Mouse (Mus musculus): ENCODE results near the gene Olfr463. TPM values are rescaled to one million over a fixed set of nuclear protein-coding genes. Genes with fewer than 3 reads are reported as not detected.

The Olfr463 gene
- polyA plus RNA-seq (2014; fragmentation: Nextera tagmentation; extraction: Ambion mirVana), result not detected in 2 replicates

- no peak for ATAC-seq (ENCODE audit: low read depth)
- H3K36me3 ChIP-seq (ENCODE audit: control insufficient read depth, insufficient read depth, low read length), result no peaks in the 10 kb centered on the region
Observed at GRCm38 (mm10) chr11:87897287-87897686, at the start of gene Olfr463. Olfr463 (minus strand) TSS chr11:87897387.

GRCm38 (mm10) chr11:87935467-87935866 is 38.3 kb upstream of the Olfr463 start:
- Histone ChIP-seq H3K4me3 (ENCODE audit: low read depth, low read length) (no peak overlapping the region), H3K36me3 (ENCODE audit: control insufficient read depth, insufficient read depth, low read length) (no peaks in the 10 kb centered on the region), H3K9me3 (ENCODE audit: control insufficient read depth, low read length) (no peaks in the 10 kb centered on the region), H3K4me2 (ENCODE audit: low read depth, low read length) (no peak overlapping the region), H3K4me1 (ENCODE audit: control insufficient read depth, insufficient read depth, low read length) (no peaks in the 10 kb centered on the region), H3K27me3 (replicated peaks; ENCODE audit: control insufficient read depth, insufficient read depth, low read length) (no peaks in the 10 kb centered on the region), H3K9ac (ENCODE audit: low read depth, low read length) (no peak overlapping the region), H3K27ac (replicated peaks; ENCODE audit: low read depth, low read length) (no peak overlapping the region)
- 71% methylated on average over 3 of the region's 3 CpGs for WGBS
- ATAC-seq (ENCODE audit: low read depth), result no peak
- no peak for DNase-seq (ENCODE audit: low spot score)

More at GRCm38 (mm10) chr11:87897287-87897686, at the start of gene Olfr463:
- Histone ChIP-seq H3K27ac (replicated peaks; ENCODE audit: low read depth, low read length) (no peak within 1 kb of the TSS), H3K9me3 (ENCODE audit: control insufficient read depth, low read length) (no peaks in the 10 kb centered on the region), H3K4me3 (ENCODE audit: low read depth, low read length) (no peak within 1 kb of the TSS), H3K4me1 (ENCODE audit: control insufficient read depth, insufficient read depth, low read length) (no peaks in the 10 kb centered on the region), H3K4me2 (ENCODE audit: low read depth, low read length) (no peak within 1 kb of the TSS), H3K27me3 (replicated peaks; ENCODE audit: control insufficient read depth, insufficient read depth, low read length) (no peaks in the 10 kb centered on the region), H3K9ac (ENCODE audit: low read depth, low read length) (no peak within 1 kb of the TSS)
- no peak for DNase-seq (ENCODE audit: low spot score)

- 77% methylated on average over 2 of the region's 2 CpGs for WGBS
- Histone ChIP-seq H3K9ac (ENCODE audit: low read depth, low read length) (no peak overlapping the region), H3K36me3 (ENCODE audit: control insufficient read depth, insufficient read depth, low read length) (no peaks in the 10 kb centered on the region), H3K9me3 (ENCODE audit: control insufficient read depth, low read length) (no peaks in the 10 kb centered on the region), H3K4me1 (ENCODE audit: control insufficient read depth, insufficient read depth, low read length) (no peaks in the 10 kb centered on the region), H3K4me2 (ENCODE audit: low read depth, low read length) (no peak overlapping the region), H3K4me3 (ENCODE audit: low read depth, low read length) (no peak overlapping the region), H3K27me3 (replicated peaks; ENCODE audit: control insufficient read depth, insufficient read depth, low read length) (no peaks in the 10 kb centered on the region), H3K27ac (replicated peaks; ENCODE audit: low read depth, low read length) (no peak overlapping the region)
- DNase-seq (ENCODE audit: low spot score), result no peak
- ATAC-seq (ENCODE audit: low read depth), result no peak
Observed at GRCm38 (mm10) chr11:87933731-87934130, 36.5 kb upstream of the Olfr463 start.

- no peak overlapping the region for H3K4me3 ChIP-seq (ENCODE audit: low read depth, low read length)
- no peak overlapping the region for H3K9ac ChIP-seq (ENCODE audit: low read depth, low read length)
- H3K4me2 ChIP-seq (ENCODE audit: low read depth, low read length), result no peak overlapping the region
- no peaks in the 10 kb centered on the region for H3K36me3 ChIP-seq (ENCODE audit: control insufficient read depth, insufficient read depth, low read length)
- WGBS, result 88% methylated on average over 2 of the region's 2 CpGs
- H3K4me1 ChIP-seq (ENCODE audit: control insufficient read depth, insufficient read depth, low read length), result no peaks in the 10 kb centered on the region
- no peaks in the 10 kb centered on the region for H3K27me3 ChIP-seq (replicated peaks; ENCODE audit: control insufficient read depth, insufficient read depth, low read length)
- ATAC-seq (ENCODE audit: low read depth) (no peak), DNase-seq (ENCODE audit: low spot score) (no peak)
- no peak overlapping the region for H3K27ac ChIP-seq (replicated peaks; ENCODE audit: low read depth, low read length)
- no peaks in the 10 kb centered on the region for H3K9me3 ChIP-seq (ENCODE audit: control insufficient read depth, low read length)
Observed at GRCm38 (mm10) chr11:87930348-87930747, 33.2 kb upstream of the Olfr463 start.

- DNase-seq (ENCODE audit: low spot score) (peak; percentile 59), ATAC-seq (ENCODE audit: low read depth) (no peak)
- Histone ChIP-seq H3K4me3 (ENCODE audit: low read depth, low read length) (no peak within 1 kb of the TSS), H3K27me3 (replicated peaks; ENCODE audit: control insufficient read depth, insufficient read depth, low read length) (no peaks in the 10 kb centered on the region), H3K4me2 (ENCODE audit: low read depth, low read length) (no peak within 1 kb of the TSS), H3K36me3 (ENCODE audit: control insufficient read depth, insufficient read depth, low read length) (no peaks in the 10 kb centered on the region), H3K9ac (ENCODE audit: low read depth, low read length) (no peak within 1 kb of the TSS), H3K4me1 (ENCODE audit: control insufficient read depth, insufficient read depth, low read length) (no peaks in the 10 kb centered on the region), H3K9me3 (ENCODE audit: control insufficient read depth, low read length) (no peaks in the 10 kb centered on the region), H3K27ac (replicated peaks; ENCODE audit: low read depth, low read length) (no peak within 1 kb of the TSS)
- 38% methylated on average over 5 of the region's 5 CpGs for WGBS
Observed at GRCm38 (mm10) chr11:87920966-87921365, 23.8 kb upstream of the Olfr463 start, which contains the start of gene Olfr464. Olfr464 (minus strand) TSS chr11:87920967.

GRCm38 (mm10) chr11:87920301-87920700 is 23.1 kb upstream of the Olfr463 start:
- no peaks in the 10 kb centered on the region for H3K9me3 ChIP-seq (ENCODE audit: control insufficient read depth, low read length)
- no peak overlapping the region for H3K4me2 ChIP-seq (ENCODE audit: low read depth, low read length)
- no peak overlapping the region for H3K27ac ChIP-seq (replicated peaks; ENCODE audit: low read depth, low read length)
- H3K4me3 ChIP-seq (ENCODE audit: low read depth, low read length), result no peak overlapping the region
- DNase-seq (ENCODE audit: low spot score) (no peak), ATAC-seq (ENCODE audit: low read depth) (no peak)
- 64% methylated on average over 2 of the region's 2 CpGs for WGBS
- no peak overlapping the region for H3K9ac ChIP-seq (ENCODE audit: low read depth, low read length)
- H3K27me3 ChIP-seq (replicated peaks; ENCODE audit: control insufficient read depth, insufficient read depth, low read length), result no peaks in the 10 kb centered on the region
- H3K4me1 ChIP-seq (ENCODE audit: control insufficient read depth, insufficient read depth, low read length), result no peaks in the 10 kb centered on the region
- H3K36me3 ChIP-seq (ENCODE audit: control insufficient read depth, insufficient read depth, low read length), result no peaks in the 10 kb centered on the region

GRCm38 (mm10) chr11:87916005-87916404 is 18.8 kb upstream of the Olfr463 start:
- H3K27ac ChIP-seq (replicated peaks; ENCODE audit: low read depth, low read length), result no peak overlapping the region
- no peak for ATAC-seq (ENCODE audit: low read depth)
- H3K4me3 ChIP-seq (ENCODE audit: low read depth, low read length), result no peak overlapping the region
- H3K9me3 ChIP-seq (ENCODE audit: control insufficient read depth, low read length), result no peaks in the 10 kb centered on the region
- no peaks in the 10 kb centered on the region for H3K27me3 ChIP-seq (replicated peaks; ENCODE audit: control insufficient read depth, insufficient read depth, low read length)
- no peak for DNase-seq (ENCODE audit: low spot score)
- H3K9ac ChIP-seq (ENCODE audit: low read depth, low read length), result no peak overlapping the region
- no peak overlapping the region for H3K4me2 ChIP-seq (ENCODE audit: low read depth, low read length)
- 84% methylated on average over 1 of the region's 1 CpGs for WGBS
- H3K4me1 ChIP-seq (ENCODE audit: control insufficient read depth, insufficient read depth, low read length), result no peaks in the 10 kb centered on the region
- H3K36me3 ChIP-seq (ENCODE audit: control insufficient read depth, insufficient read depth, low read length), result no peaks in the 10 kb centered on the region

GRCm38 (mm10) chr11:87904331-87904730 is 7.1 kb upstream of the Olfr463 start:
- Histone ChIP-seq H3K4me1 (ENCODE audit: control insufficient read depth, insufficient read depth, low read length) (no peaks in the 10 kb centered on the region), H3K27ac (replicated peaks; ENCODE audit: low read depth, low read length) (no peak overlapping the region), H3K36me3 (ENCODE audit: control insufficient read depth, insufficient read depth, low read length) (no peaks in the 10 kb centered on the region), H3K9ac (ENCODE audit: low read depth, low read length) (no peak overlapping the region), H3K4me2 (ENCODE audit: low read depth, low read length) (no peak overlapping the region), H3K9me3 (ENCODE audit: control insufficient read depth, low read length) (no peaks in the 10 kb centered on the region), H3K27me3 (replicated peaks; ENCODE audit: control insufficient read depth, insufficient read depth, low read length) (no peaks in the 10 kb centered on the region), H3K4me3 (ENCODE audit: low read depth, low read length) (no peak overlapping the region)
- DNase-seq (ENCODE audit: low spot score) (no peak), ATAC-seq (ENCODE audit: low read depth) (no peak)
- 74% methylated on average over 3 of the region's 3 CpGs for WGBS

GRCm38 (mm10) chr11:87892168-87892567 is 5.0 kb downstream of the Olfr463 start, which contains the start of gene Olfr462:
Olfr462 (minus strand) TSS chr11:87892268.
- 81% methylated on average over 6 of the region's 6 CpGs for WGBS
- H3K4me2 ChIP-seq (ENCODE audit: low read depth, low read length), result no peak within 1 kb of the TSS
- no peak for ATAC-seq (ENCODE audit: low read depth)
- no peak within 1 kb of the TSS for H3K9ac ChIP-seq (ENCODE audit: low read depth, low read length)
- H3K9me3 ChIP-seq (ENCODE audit: control insufficient read depth, low read length), result no peaks in the 10 kb centered on the region
- DNase-seq (ENCODE audit: low spot score), result no peak
- H3K27ac ChIP-seq (replicated peaks; ENCODE audit: low read depth, low read length), result no peak within 1 kb of the TSS
- H3K27me3 ChIP-seq (replicated peaks; ENCODE audit: control insufficient read depth, insufficient read depth, low read length), result no peaks in the 10 kb centered on the region
- no peaks in the 10 kb centered on the region for H3K36me3 ChIP-seq (ENCODE audit: control insufficient read depth, insufficient read depth, low read length)
- H3K4me3 ChIP-seq (ENCODE audit: low read depth, low read length), result no peak within 1 kb of the TSS
- H3K4me1 ChIP-seq (ENCODE audit: control insufficient read depth, insufficient read depth, low read length), result no peaks in the 10 kb centered on the region
